Mouse (Mus musculus): ENCODE measurements around the gene Mkks.
A peak's percentile ranks its signal among the peaks of the same experiment; 100 is the strongest.
"Not testable (repeated sequence)": the region's sequence is repeated elsewhere in the genome, so short reads cannot be mapped to it uniquely, and the experiment has no call there.

Gene Mkks

GRCm38 (mm10) chr2:136890716-136891067 is 497 bp downstream of the Mkks start:
- not testable (repeated sequence) for DNase-seq (ENCODE audit: low read depth, low spot score); H3K27me3 ChIP-seq (ENCODE audit: control insufficient read depth, insufficient read depth, low read length, poor library complexity, severe bottlenecking); H3K36me3 ChIP-seq (ENCODE audit: control insufficient read depth, insufficient read depth, low read length, poor library complexity, severe bottlenecking)

GRCm38 (mm10) chr2:136886846-136887245 is 4.3 kb downstream of the Mkks start:
- DNase-seq (ENCODE audit: low read depth, low spot score): peak; percentile 23
- peaks cover 3% of the 10 kb centered on the region for H3K36me3 ChIP-seq (ENCODE audit: control insufficient read depth, insufficient read depth, low read length, poor library complexity, severe bottlenecking)
- H3K27me3 ChIP-seq (ENCODE audit: control insufficient read depth, insufficient read depth, low read length, poor library complexity, severe bottlenecking): no peaks in the 10 kb centered on the region

- Histone ChIP-seq H3K36me3 (ENCODE audit: control insufficient read depth, insufficient read depth, low read length, poor library complexity, severe bottlenecking) (peaks cover 3% of the 10 kb centered on the region), H3K27me3 (ENCODE audit: control insufficient read depth, insufficient read depth, low read length, poor library complexity, severe bottlenecking) (no peaks in the 10 kb centered on the region)
- DNase-seq (ENCODE audit: low read depth, low spot score): no peak
Measured at GRCm38 (mm10) chr2:136885579-136885978, 5.6 kb downstream of the Mkks start, which contains the start of gene AL731706.2. AL731706.2 (minus strand) TSS chr2:136885679.

GRCm38 (mm10) chr2:136854543-136855388 is 36.4 kb downstream of the Mkks start:
- Histone ChIP-seq H3K27me3 (ENCODE audit: control insufficient read depth, insufficient read depth, low read length, poor library complexity, severe bottlenecking) (no peaks in the 10 kb centered on the region; the same call in 1 of the 2 replicates), H3K36me3 (ENCODE audit: control insufficient read depth, insufficient read depth, low read length, poor library complexity, severe bottlenecking) (no peaks in the 10 kb centered on the region)
- no peak for DNase-seq (ENCODE audit: low read depth, low spot score)

GRCm38 (mm10) chr2:136850366-136850765 is 40.8 kb downstream of the Mkks start:
- H3K36me3 ChIP-seq (ENCODE audit: control insufficient read depth, insufficient read depth, low read length, poor library complexity, severe bottlenecking): no peaks in the 10 kb centered on the region
- no peaks in the 10 kb centered on the region; the same call in 1 of the 2 replicates for H3K27me3 ChIP-seq (ENCODE audit: control insufficient read depth, insufficient read depth, low read length, poor library complexity, severe bottlenecking)
- DNase-seq (ENCODE audit: low read depth, low spot score): no peak

- Histone ChIP-seq H3K27me3 (ENCODE audit: control insufficient read depth, insufficient read depth, low read length, poor library complexity, severe bottlenecking) (no peaks in the 10 kb centered on the region), H3K36me3 (ENCODE audit: control insufficient read depth, insufficient read depth, low read length, poor library complexity, severe bottlenecking) (no peaks in the 10 kb centered on the region)
- DNase-seq (ENCODE audit: low read depth, low spot score): no peak
Measured at GRCm38 (mm10) chr2:136837994-136838393, 53.2 kb downstream of the Mkks start.

- no peaks in the 10 kb centered on the region for H3K27me3 ChIP-seq (ENCODE audit: control insufficient read depth, insufficient read depth, low read length, poor library complexity, severe bottlenecking)
- no peak for DNase-seq (ENCODE audit: low read depth, low spot score)
- H3K36me3 ChIP-seq (ENCODE audit: control insufficient read depth, insufficient read depth, low read length, poor library complexity, severe bottlenecking): no peaks in the 10 kb centered on the region
Measured at GRCm38 (mm10) chr2:136835882-136836281, 55.3 kb downstream of the Mkks start.

GRCm38 (mm10) chr2:136834715-136835075 is 56.5 kb downstream of the Mkks start:
- Histone ChIP-seq H3K27me3 (ENCODE audit: control insufficient read depth, insufficient read depth, low read length, poor library complexity, severe bottlenecking) (no peaks in the 10 kb centered on the region), H3K36me3 (ENCODE audit: control insufficient read depth, insufficient read depth, low read length, poor library complexity, severe bottlenecking) (no peaks in the 10 kb centered on the region)
- DNase-seq (ENCODE audit: low read depth, low spot score): no peak

- Histone ChIP-seq H3K36me3 (ENCODE audit: control insufficient read depth, insufficient read depth, low read length, poor library complexity, severe bottlenecking) (no peaks in the 10 kb centered on the region), H3K27me3 (ENCODE audit: control insufficient read depth, insufficient read depth, low read length, poor library complexity, severe bottlenecking) (no peaks in the 10 kb centered on the region)
- no peak for DNase-seq (ENCODE audit: low read depth, low spot score)
Measured at GRCm38 (mm10) chr2:136833976-136834714, 57.0 kb downstream of the Mkks start.

GRCm38 (mm10) chr2:136832936-136833335 is 58.3 kb downstream of the Mkks start:
- no peak for DNase-seq (ENCODE audit: low read depth, low spot score)
- Histone ChIP-seq H3K27me3 (ENCODE audit: control insufficient read depth, insufficient read depth, low read length, poor library complexity, severe bottlenecking) (no peaks in the 10 kb centered on the region), H3K36me3 (ENCODE audit: control insufficient read depth, insufficient read depth, low read length, poor library complexity, severe bottlenecking) (no peaks in the 10 kb centered on the region)

GRCm38 (mm10) chr2:136827612-136828011 is 63.6 kb downstream of the Mkks start:
- no peaks in the 10 kb centered on the region for H3K27me3 ChIP-seq (ENCODE audit: control insufficient read depth, insufficient read depth, low read length, poor library complexity, severe bottlenecking)
- no peaks in the 10 kb centered on the region for H3K36me3 ChIP-seq (ENCODE audit: control insufficient read depth, insufficient read depth, low read length, poor library complexity, severe bottlenecking)
- no peak for DNase-seq (ENCODE audit: low read depth, low spot score)

All from splenic B cell, adult 2 months (primary cell).